Mouse (Mus musculus) embryonic facial prominence, embryonic 11.5 days (tissue): ENCODE measurements around the gene Vasn. TPM values are rescaled to one million over a fixed set of nuclear protein-coding genes. Genes with fewer than 3 reads are reported as not detected.
A peak's percentile ranks its signal among the peaks of the same experiment; 100 is the strongest.

Experiments used
- ATAC-seq: fragments of 200-750 bp; cut with Nextera tagmentation; replicated peaks from 2 replicates; pipeline ENCODE4 v1.8.0; 2017; ENCODE audit warnings: low read depth; ENCODE audit not compliant: insufficient number of reproducible peaks, low FRiP score, low TSS enrichment
- DNase-seq: peaks from one replicate; pipeline ENCODE4 v3.0.0-alpha.2; 2015; ENCODE audit warnings: low spot score
- H3K27ac ChIP-seq: fragments of 300-500 bp; sonication (generic); replicated peaks from 2 replicates; pipeline ENCODE4 v1.5.1; 2014; ENCODE audit warnings: mild to moderate bottlenecking, low read depth, low read length, control low read depth
- H3K27me3 ChIP-seq: fragments of 300-500 bp; sonication (generic); 2 replicates; pipeline ENCODE4 v1.6.1; 2014; ENCODE audit warnings: mild to moderate bottlenecking, low read length, moderate library complexity, mixed read lengths; ENCODE audit not compliant: control insufficient read depth, insufficient read depth
- H3K36me3 ChIP-seq: fragments of 300-500 bp; sonication (generic); replicated peaks from 2 replicates; pipeline ENCODE4 v1.6.1; 2014; ENCODE audit warnings: low read depth, mild to moderate bottlenecking, low read length, moderate library complexity, mixed read lengths; ENCODE audit not compliant: control insufficient read depth, insufficient read depth
- H3K4me1 ChIP-seq: fragments of 300-500 bp; sonication (generic); 2 replicates; pipeline ENCODE4 v1.6.1; 2014; ENCODE audit warnings: low read length, mixed read lengths; ENCODE audit not compliant: control insufficient read depth, insufficient read depth
- H3K4me2 ChIP-seq: fragments of 300-500 bp; sonication (generic); 2 replicates; pipeline ENCODE4 v1.6.1; 2014; ENCODE audit warnings: low read depth, mild to moderate bottlenecking, control low read depth, low read length, moderate library complexity
- H3K4me3 ChIP-seq: fragments of 300-500 bp; sonication (generic); 2 replicates; pipeline ENCODE4 v1.5.1; 2014; ENCODE audit warnings: low read depth, low read length, control low read depth
- H3K9ac ChIP-seq: fragments of 300-500 bp; sonication (generic); replicated peaks from 2 replicates; pipeline ENCODE4 v1.6.1; 2014; ENCODE audit warnings: mild to moderate bottlenecking, control low read depth, low read length
- H3K9me3 ChIP-seq: fragments of 300-500 bp; sonication (generic); replicated peaks from 2 replicates; pipeline ENCODE4 v1.6.1; 2016; ENCODE audit warnings: mild to moderate bottlenecking, low read length, inconsistent platforms, mixed read lengths; ENCODE audit not compliant: control insufficient read depth
- WGBS: fragments of 180-500 bp; shearing (Covaris S2); extraction: QIAGEN DNeasy Blood & Tissue Kit; methylation state at CpG from one replicate; pipeline ENCODE4 v1.1.7; 2014; 5-methylcytosine and 5-hydroxymethylcytosine counted together
- polyA plus RNA-seq: library from polyadenylated mRNA; unstranded; fragments of >200 nt; fragmentation: Nextera tagmentation; extraction: Ambion mirVana; gene quantifications from 2 replicates; pipeline ENCODE4 v1.2.1, GENCODE M21; 2014

Vasn gene
- polyA plus RNA-seq, 1 experiment from 2014 or later = 10.9 TPM

DNA sequence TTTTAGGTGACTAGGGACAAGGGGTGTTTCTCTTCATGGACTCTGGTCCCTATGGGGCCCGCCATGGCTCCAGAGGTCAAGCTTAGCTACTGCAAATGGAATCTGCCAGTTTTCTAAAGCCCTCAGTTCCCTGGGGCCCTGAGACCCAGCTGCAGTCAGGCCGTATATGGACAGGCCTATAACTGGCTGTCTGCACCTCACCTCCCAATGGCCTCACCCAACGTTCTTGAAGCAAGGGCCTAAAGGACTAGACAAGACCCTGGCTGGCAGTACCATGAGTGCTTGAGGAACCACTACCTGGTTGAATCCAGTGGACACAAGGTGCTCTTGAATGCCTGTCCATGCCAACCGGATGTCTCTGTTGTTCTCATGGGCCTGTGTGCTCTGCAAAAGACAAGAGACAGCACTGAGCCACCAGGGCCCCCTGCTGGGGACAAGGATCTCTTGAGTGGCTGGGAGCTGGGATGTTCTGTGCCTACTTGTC lies 15.6 kb downstream of the Vasn start:
- Histone ChIP-seq H3K27me3 (no peaks in the 10 kb centered on the region), H3K4me1 (peaks cover 16% of the 10 kb centered on the region), H3K9me3 (no peaks in the 10 kb centered on the region), H3K4me3 (no peak overlapping the region), H3K4me2 (no peak overlapping the region), H3K27ac (no peak overlapping the region), H3K9ac (0 out of 2 replicates have a peak overlapping the region, but pooled peaks have one; percentile 11), H3K36me3 (no peaks in the 10 kb centered on the region; the same call in none of the 2 replicates)
- 63% methylated on average over 4 of the region's 4 CpGs for WGBS
- no peak for DNase-seq
- ATAC-seq = no peak

- H3K36me3 ChIP-seq = no peaks in the 10 kb centered on the region; the same call in 1 of the 2 replicates
- H3K4me1 ChIP-seq = peaks cover 16% of the 10 kb centered on the region
- H3K4me3 ChIP-seq = no peak overlapping the region
- ATAC-seq = no peak
- H3K4me2 ChIP-seq = no peak overlapping the region
- DNase-seq = peak; percentile 31
- H3K9me3 ChIP-seq = no peaks in the 10 kb centered on the region
- WGBS = 18% methylated on average over 11 of the region's 11 CpGs
- H3K27me3 ChIP-seq = no peaks in the 10 kb centered on the region
- no peak overlapping the region for H3K27ac ChIP-seq
- H3K9ac ChIP-seq = 0 out of 2 replicates have a peak overlapping the region, but pooled peaks have one; percentile 11
Observed at GRCm38 (mm10) chr16:4655764-4656570, 16.2 kb downstream of the Vasn start.

DNA sequence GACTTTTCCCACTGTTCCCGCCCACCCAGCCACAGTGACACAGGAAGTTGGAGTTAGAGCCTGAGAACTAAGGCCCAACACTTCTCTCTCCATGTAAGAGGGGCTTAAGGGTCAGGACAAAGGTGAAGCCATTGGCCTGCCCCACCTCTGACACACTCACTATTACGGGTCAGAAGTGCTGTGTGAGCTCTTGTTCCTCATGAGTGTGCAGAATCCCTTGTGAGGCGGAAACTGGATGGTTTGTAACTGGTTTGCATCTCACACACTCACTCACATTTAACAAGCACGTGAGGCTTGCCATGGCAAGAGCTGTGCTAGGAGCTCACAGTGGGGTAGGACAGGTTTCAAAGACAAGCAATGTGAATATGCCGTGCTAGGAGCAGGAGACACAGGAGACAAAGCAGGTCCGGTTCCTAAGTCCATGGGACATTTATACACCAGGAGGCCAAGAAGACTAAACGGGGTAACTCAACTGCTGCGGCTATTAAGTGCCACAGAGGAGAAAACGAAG lies 16.9 kb downstream of the Vasn start:
- Histone ChIP-seq H3K4me2 (no peak overlapping the region), H3K4me3 (no peak overlapping the region), H3K9me3 (no peaks in the 10 kb centered on the region), H3K27me3 (no peaks in the 10 kb centered on the region), H3K9ac (no peak overlapping the region), H3K27ac (peak overlapping the region; percentile 39; the same call in 1 of the 2 replicates), H3K36me3 (no peaks in the 10 kb centered on the region; the same call in 1 of the 2 replicates), H3K4me1 (peaks cover 12% of the 10 kb centered on the region)
- 50% methylated on average over 9 of the region's 9 CpGs for WGBS
- ATAC-seq (no peak), DNase-seq (no peak)

GRCm38 (mm10) chr16:4658781-4659245 lies 19.1 kb downstream of the Vasn start:
- peak overlapping the region; percentile 27 for H3K4me2 ChIP-seq
- WGBS = 15% methylated on average over 11 of the region's 11 CpGs
- H3K4me3 ChIP-seq = no peak overlapping the region
- ATAC-seq (peak; percentile 87), DNase-seq (peak; percentile 94)
- H3K36me3 ChIP-seq = no peaks in the 10 kb centered on the region
- no peaks in the 10 kb centered on the region; the same call in none of the 2 replicates for H3K4me1 ChIP-seq
- H3K9me3 ChIP-seq = no peaks in the 10 kb centered on the region
- H3K27me3 ChIP-seq = no peaks in the 10 kb centered on the region
- H3K27ac ChIP-seq = peak overlapping the region; percentile 96
- H3K9ac ChIP-seq = peak overlapping the region; percentile 44

DNA sequence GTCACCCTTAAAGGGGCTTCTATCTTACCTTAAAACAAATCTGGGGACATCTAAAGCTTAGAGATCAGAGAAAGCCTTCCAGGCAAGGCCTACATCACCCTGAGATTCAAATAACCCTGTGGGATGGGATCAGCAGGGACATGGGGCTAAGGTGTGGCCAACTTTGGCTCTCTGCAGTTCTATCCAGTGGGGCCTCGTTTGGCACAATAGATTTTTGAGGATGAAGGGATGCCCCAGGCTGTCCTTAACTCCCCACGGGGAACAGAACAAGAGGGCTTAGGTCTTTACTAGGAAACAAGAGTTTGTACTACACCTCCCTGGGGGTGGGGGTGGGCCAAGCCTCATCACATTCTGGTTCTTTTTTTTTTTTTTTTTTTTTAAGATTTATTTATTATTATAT lies 19.6 kb downstream of the Vasn start:
- 7% methylated on average over 2 of the region's 2 CpGs for WGBS
- Histone ChIP-seq H3K9ac (peak overlapping the region; percentile 44), H3K36me3 (no peaks in the 10 kb centered on the region), H3K4me1 (no peaks in the 10 kb centered on the region; the same call in none of the 2 replicates), H3K27me3 (no peaks in the 10 kb centered on the region), H3K4me3 (no peak overlapping the region), H3K4me2 (peak overlapping the region; percentile 27), H3K27ac (peak overlapping the region; percentile 96), H3K9me3 (no peaks in the 10 kb centered on the region)
- ATAC-seq = no peak
- DNase-seq = no peak

DNA sequence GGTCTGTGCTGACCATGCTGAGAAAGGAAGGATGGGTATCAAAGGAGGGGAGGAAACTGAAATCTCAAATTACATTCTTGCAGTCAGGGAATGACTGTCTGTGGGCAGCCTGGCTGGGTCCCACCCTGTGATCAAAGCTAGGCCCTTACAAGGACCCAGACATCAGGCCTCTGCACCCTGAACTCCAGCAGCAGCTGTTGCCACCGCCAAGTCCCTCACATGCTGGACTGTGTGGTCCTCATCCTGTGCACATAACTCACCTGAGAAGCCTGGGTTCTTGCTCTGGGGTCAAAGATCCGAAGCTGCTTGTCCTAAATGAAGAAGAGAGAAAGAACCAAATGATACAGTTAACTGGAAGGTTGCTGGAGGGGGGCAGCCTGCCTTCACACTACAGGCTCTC lies 21.9 kb downstream of the Vasn start:
- DNase-seq (no peak), ATAC-seq (no peak)
- Histone ChIP-seq H3K9ac (no peak overlapping the region), H3K4me2 (no peak overlapping the region), H3K4me1 (no peaks in the 10 kb centered on the region; the same call in 1 of the 2 replicates), H3K27me3 (no peaks in the 10 kb centered on the region), H3K27ac (no peak overlapping the region), H3K36me3 (no peaks in the 10 kb centered on the region), H3K4me3 (no peak overlapping the region), H3K9me3 (no peaks in the 10 kb centered on the region)
- WGBS = 66% methylated on average over 2 of the region's 2 CpGs

DNA sequence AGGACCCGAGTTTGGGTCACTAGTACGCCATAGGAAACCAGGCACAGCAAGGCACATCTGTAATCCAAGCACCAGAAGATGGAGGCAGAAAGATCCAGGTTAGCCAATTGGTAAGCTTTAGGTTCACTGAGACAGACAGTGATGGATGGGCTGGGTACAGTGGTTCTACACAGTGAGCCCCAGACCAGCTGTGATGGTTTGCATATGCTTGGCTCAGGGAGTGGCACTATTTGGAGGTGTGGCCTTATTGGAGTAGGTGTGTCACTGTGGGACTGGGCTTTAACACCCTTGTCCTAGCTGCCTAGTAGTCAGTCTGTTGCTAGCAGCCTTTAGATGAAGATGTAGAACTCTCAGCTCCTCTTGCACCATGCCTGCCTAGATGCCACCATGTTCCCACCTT lies 24.1 kb downstream of the Vasn start:
- Histone ChIP-seq H3K36me3 (no peaks in the 10 kb centered on the region), H3K4me1 (no peaks in the 10 kb centered on the region), H3K9me3 (no peaks in the 10 kb centered on the region), H3K4me3 (no peak overlapping the region), H3K4me2 (no peak overlapping the region), H3K9ac (no peak overlapping the region), H3K27ac (no peak overlapping the region), H3K27me3 (no peaks in the 10 kb centered on the region)
- DNase-seq = no peak
- WGBS = 82% methylated on average over 2 of the region's 2 CpGs
- ATAC-seq = no peak

- Histone ChIP-seq H3K4me3 (no peak overlapping the region), H3K9ac (no peak overlapping the region), H3K4me1 (no peaks in the 10 kb centered on the region), H3K27ac (no peak overlapping the region), H3K27me3 (no peaks in the 10 kb centered on the region), H3K4me2 (no peak overlapping the region), H3K36me3 (no peaks in the 10 kb centered on the region), H3K9me3 (no peaks in the 10 kb centered on the region)
- 100% methylated on average over 2 of the region's 2 CpGs for WGBS
- no peak for ATAC-seq
- no peak for DNase-seq
Observed at GRCm38 (mm10) chr16:4665726-4666125, 26.0 kb downstream of the Vasn start.
